Mouse (Mus musculus): Measurements from ENCODE around the gene Phrf1.
A peak's percentile ranks its signal among the peaks of the same experiment; 100 is the strongest.

Phrf1 gene

GRCm38 (mm10) chr7:141213133-141213532 is 15.5 kb upstream of the Phrf1 start:
- no peak for DNase-seq (ENCODE audit: low read depth, low spot score)

- DNase-seq (ENCODE audit: low read depth, low spot score) = no peak
Observed at GRCm38 (mm10) chr7:141213605-141214235, 14.9 kb upstream of the Phrf1 start, which contains the start of gene Lmntd2. TSS of gene Lmntd2 (minus strand) at chr7:141214080.

GRCm38 (mm10) chr7:141214310-141214709 is 14.3 kb upstream of the Phrf1 start:
- no peak for DNase-seq (ENCODE audit: low read depth, low spot score)

- peak; percentile 93 for DNase-seq (ENCODE audit: low read depth, low spot score)
Observed at GRCm38 (mm10) chr7:141215101-141215879, 13.3 kb upstream of the Phrf1 start, which contains the start of gene Rassf7. TSS of gene Rassf7 (plus strand) at chr7:141215860.

GRCm38 (mm10) chr7:141215880-141216733 is 12.5 kb upstream of the Phrf1 start:
- no peak for DNase-seq (ENCODE audit: low read depth, low spot score)

GRCm38 (mm10) chr7:141216894-141217293 is 11.7 kb upstream of the Phrf1 start:
- DNase-seq (ENCODE audit: low read depth, low spot score) = no peak

- DNase-seq (ENCODE audit: low read depth, low spot score) = no peak
Observed at GRCm38 (mm10) chr7:141217343-141218013, 11.1 kb upstream of the Phrf1 start.

- no peak for DNase-seq (ENCODE audit: low read depth, low spot score)
Observed at GRCm38 (mm10) chr7:141218141-141218540, 10.4 kb upstream of the Phrf1 start.

- DNase-seq (ENCODE audit: low read depth, low spot score) = no peak
Observed at GRCm38 (mm10) chr7:141218557-141219133, 9.9 kb upstream of the Phrf1 start.

- DNase-seq (ENCODE audit: low read depth, low spot score) = no peak
Observed at GRCm38 (mm10) chr7:141219558-141220099, 9.0 kb upstream of the Phrf1 start.

- no peak for DNase-seq (ENCODE audit: low read depth, low spot score)
Observed at GRCm38 (mm10) chr7:141220377-141220776, 8.2 kb upstream of the Phrf1 start.

- DNase-seq (ENCODE audit: low read depth, low spot score) = peak; percentile 98
Observed at GRCm38 (mm10) chr7:141221249-141222125, 7.1 kb upstream of the Phrf1 start.

GRCm38 (mm10) chr7:141222126-141222467 is 6.5 kb upstream of the Phrf1 start:
- no peak for DNase-seq (ENCODE audit: low read depth, low spot score)

- no peak for DNase-seq (ENCODE audit: low read depth, low spot score)
Observed at GRCm38 (mm10) chr7:141222696-141223215, 5.8 kb upstream of the Phrf1 start.

- DNase-seq (ENCODE audit: low read depth, low spot score) = no peak
Observed at GRCm38 (mm10) chr7:141226535-141226934, 2.0 kb upstream of the Phrf1 start.

GRCm38 (mm10) chr7:141227796-141228195 is 788 bp upstream of the Phrf1 start:
- no peak for DNase-seq (ENCODE audit: low read depth, low spot score)

- no peak for DNase-seq (ENCODE audit: low read depth, low spot score)
Observed at GRCm38 (mm10) chr7:141229702-141230101, 1.1 kb downstream of the Phrf1 start.

GRCm38 (mm10) chr7:141230570-141230969 is 2.0 kb downstream of the Phrf1 start:
- no peak for DNase-seq (ENCODE audit: low read depth, low spot score)

GRCm38 (mm10) chr7:141231111-141231510 is 2.5 kb downstream of the Phrf1 start:
- no peak for DNase-seq (ENCODE audit: low read depth, low spot score)

- DNase-seq (ENCODE audit: low read depth, low spot score) = no peak
Observed at GRCm38 (mm10) chr7:141231551-141231950, 3.0 kb downstream of the Phrf1 start.

Measured in c-Kit-negative CD71-positive TER-119-positive erythroid progenitor cells, embryonic 14.5 days (primary cell).